Mouse (Mus musculus): ENCODE measurements around the gene Zfp148.
"Not testable (repeated sequence)": the region's sequence is repeated elsewhere in the genome, so short reads cannot be mapped to it uniquely, and the experiment has no call there.

The Zfp148 gene

GRCm38 (mm10) chr16:33382341-33382740 lies 1.7 kb downstream of the Zfp148 start:
- DNase-seq = no peak

GRCm38 (mm10) chr16:33383584-33383983 lies 2.9 kb downstream of the Zfp148 start:
- no peak for DNase-seq

GRCm38 (mm10) chr16:33384057-33384456 lies 3.4 kb downstream of the Zfp148 start:
- DNase-seq = not testable (repeated sequence)

- DNase-seq = no peak
Observed at GRCm38 (mm10) chr16:33387013-33387412, 6.4 kb downstream of the Zfp148 start.

- DNase-seq = no peak
Observed at GRCm38 (mm10) chr16:33387420-33387819, 6.8 kb downstream of the Zfp148 start.

- DNase-seq = peak; percentile 76 to 79
Observed at GRCm38 (mm10) chr16:33399913-33400782, 19.5 kb downstream of the Zfp148 start.

- no peak for DNase-seq
Observed at GRCm38 (mm10) chr16:33400943-33401342, 20.3 kb downstream of the Zfp148 start.

GRCm38 (mm10) chr16:33403258-33403657 lies 22.6 kb downstream of the Zfp148 start:
- no peak for DNase-seq

- DNase-seq = no peak
Observed at GRCm38 (mm10) chr16:33404055-33404454, 23.4 kb downstream of the Zfp148 start.

- DNase-seq = no peak
Observed at GRCm38 (mm10) chr16:33405487-33405886, 24.9 kb downstream of the Zfp148 start.

GRCm38 (mm10) chr16:33410151-33410550 lies 29.5 kb downstream of the Zfp148 start:
- no peak for DNase-seq

- no peak for DNase-seq
Observed at GRCm38 (mm10) chr16:33410605-33411004, 30.0 kb downstream of the Zfp148 start.

- DNase-seq = no peak
Observed at GRCm38 (mm10) chr16:33414191-33414590, 33.6 kb downstream of the Zfp148 start.

GRCm38 (mm10) chr16:33415607-33416006 lies 35.0 kb downstream of the Zfp148 start:
- no peak for DNase-seq

GRCm38 (mm10) chr16:33428327-33428726 lies 47.7 kb downstream of the Zfp148 start:
- DNase-seq = no peak

GRCm38 (mm10) chr16:33431660-33432059 lies 51.0 kb downstream of the Zfp148 start:
- no peak for DNase-seq

- no peak for DNase-seq
Observed at GRCm38 (mm10) chr16:33441065-33441464, 60.4 kb downstream of the Zfp148 start.

GRCm38 (mm10) chr16:33446830-33447229 lies 66.2 kb downstream of the Zfp148 start:
- no peak for DNase-seq

- no peak for DNase-seq
Observed at GRCm38 (mm10) chr16:33453826-33454225, 73.2 kb downstream of the Zfp148 start.

GRCm38 (mm10) chr16:33454306-33454705 lies 73.7 kb downstream of the Zfp148 start:
- no peak for DNase-seq

- no peak for DNase-seq
Observed at GRCm38 (mm10) chr16:33455263-33455910, 74.8 kb downstream of the Zfp148 start.

- no peak for DNase-seq
Observed at GRCm38 (mm10) chr16:33459101-33459500, 78.5 kb downstream of the Zfp148 start.

- DNase-seq = no peak
Observed at GRCm38 (mm10) chr16:33461416-33461815, 80.8 kb downstream of the Zfp148 start.
